Mouse (Mus musculus) liver, adult 2 months (tissue): ENCODE measurements around the gene Inhbc.

ENCODE experiments used
- CTCF ChIP-seq: fragments of 200-500 bp; IDR thresholded peaks from 2 replicates; pipeline ENCODE4 v1.5.1; 2011; ENCODE audit warnings: low read depth, low read length, control low read depth
- POLR2A ChIP-seq: fragments of 200-500 bp; IDR thresholded peaks from 2 replicates; pipeline ENCODE4 v1.6.1; 2011; ENCODE audit warnings: low read length, control low read depth; ENCODE audit not compliant: insufficient read depth; ENCODE audit errors: extremely low read depth

DNA sequence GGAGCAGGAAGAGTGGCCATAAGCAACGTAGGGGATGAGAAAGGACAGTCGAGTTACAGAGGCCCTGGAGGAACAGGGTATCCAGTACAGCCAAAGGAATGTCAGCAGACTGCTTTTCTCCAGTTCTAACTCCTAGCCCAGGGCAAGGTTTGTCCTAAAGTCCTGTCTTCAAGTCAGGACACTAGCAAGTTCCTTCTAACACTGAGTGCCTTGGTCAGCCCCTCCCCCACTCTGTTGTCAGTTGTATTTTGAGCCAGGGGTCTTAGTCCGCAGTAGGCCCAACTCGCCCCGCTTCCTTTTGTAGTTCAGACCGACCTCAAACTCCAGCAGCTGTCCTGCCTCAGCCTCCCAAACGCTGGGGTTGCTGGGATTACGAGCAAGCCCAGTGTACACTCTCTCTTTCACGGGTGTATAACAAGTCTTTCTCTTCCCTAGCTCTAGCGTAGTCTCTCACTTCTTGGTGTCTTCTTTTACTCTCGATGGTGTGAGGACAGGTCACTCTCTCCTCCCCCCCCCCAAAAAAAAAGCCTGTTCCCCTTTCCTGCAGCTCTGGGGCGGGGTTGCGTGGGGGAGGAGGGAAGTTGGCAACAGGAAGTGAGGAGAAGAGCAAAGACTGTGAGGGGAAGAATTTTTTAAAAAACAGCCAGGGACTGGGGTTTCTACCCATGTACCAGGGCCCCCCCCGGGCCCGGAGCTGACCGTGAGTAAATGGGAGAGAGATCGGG, 46.9 kb downstream of the Inhbc start:
- TF ChIP-seq CTCF, result no peak
- TF ChIP-seq POLR2A, result no peak
